Mouse (Mus musculus): Measurements from ENCODE around the gene Rhod.

Rhod gene

DNA sequence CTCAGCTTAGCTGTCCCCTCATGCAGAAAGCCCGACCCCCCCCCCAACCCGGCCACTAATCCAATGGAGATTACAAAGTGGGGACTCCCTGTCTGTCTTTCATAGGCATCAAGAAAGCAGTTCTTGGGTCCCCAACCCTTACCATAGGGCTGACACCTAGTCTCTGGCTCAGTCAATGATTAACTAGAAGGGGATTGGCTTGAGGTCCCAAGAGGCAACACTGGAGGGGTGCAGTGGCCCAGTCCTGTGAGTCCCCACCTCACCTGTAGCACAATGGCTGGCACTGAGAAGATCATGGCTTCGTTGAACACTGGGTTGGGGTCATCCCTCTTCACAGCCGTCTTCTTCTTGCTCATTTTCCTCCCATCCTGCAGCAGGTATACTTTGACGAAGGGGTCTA lies 11.4 kb upstream of the Rhod start:
- DNase-seq (ENCODE audit: low spot score in 2 of 2), result no peak

GRCm38 (mm10) chr19:4449230-4449629 lies 10.0 kb upstream of the Rhod start:
- DNase-seq (ENCODE audit: low spot score in 2 of 2), result no peak

- DNase-seq (ENCODE audit: low spot score in 2 of 2), result no peak
Measured at GRCm38 (mm10) chr19:4447445-4447844, 8.2 kb upstream of the Rhod start.

GRCm38 (mm10) chr19:4446661-4447420 lies 7.6 kb upstream of the Rhod start:
- no peak for DNase-seq (ENCODE audit: low spot score in 2 of 2)

DNA sequence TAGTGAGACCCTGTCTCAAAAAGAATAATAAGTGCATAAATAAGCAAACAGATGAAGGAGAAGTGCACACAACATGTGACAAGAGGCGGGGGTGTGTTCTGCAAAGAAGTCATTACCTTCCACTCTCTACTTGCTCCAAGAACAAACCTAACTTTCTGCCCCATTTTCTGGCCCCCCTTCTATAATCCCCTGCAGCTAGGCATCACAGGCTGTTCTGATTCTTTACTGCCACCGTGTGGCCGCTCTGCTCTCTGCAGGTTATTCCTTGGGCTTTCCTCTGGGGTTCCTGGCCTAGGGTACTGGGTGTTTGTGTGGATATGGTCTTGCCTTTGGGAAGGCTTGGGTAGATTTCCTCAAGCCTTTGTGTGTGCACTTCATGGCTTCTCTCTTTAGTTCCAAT lies 3.2 kb upstream of the Rhod start:
- peak; percentile 22 to 65 for DNase-seq (ENCODE audit: low spot score in 2 of 2)

DNA sequence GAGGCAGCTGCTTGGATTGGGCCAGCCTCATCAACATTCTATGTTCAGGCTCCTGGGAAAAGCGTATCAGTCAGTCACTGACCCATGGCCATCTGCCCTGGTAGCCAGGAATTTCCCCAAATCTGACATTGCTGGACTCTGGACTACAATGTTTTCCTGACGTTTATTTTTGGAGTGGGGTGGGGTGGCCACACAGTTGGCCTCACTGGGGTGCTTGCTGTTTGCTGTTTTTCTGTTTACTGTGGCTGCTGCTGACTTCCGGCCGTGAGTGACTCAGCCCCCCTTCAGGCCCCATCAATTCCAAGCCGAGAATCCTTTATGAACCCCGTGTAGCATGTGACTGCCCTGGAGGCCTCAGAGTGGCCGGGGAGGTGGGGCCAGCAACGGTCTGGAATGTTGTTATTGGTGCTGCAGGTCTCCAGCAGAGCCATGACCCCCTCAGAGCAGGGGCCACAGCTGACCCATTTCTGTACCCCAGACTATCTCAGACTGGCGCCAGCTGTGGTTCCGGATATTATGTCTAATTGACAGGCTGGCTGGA lies 2.5 kb upstream of the Rhod start:
- no peak for DNase-seq (ENCODE audit: low spot score in 2 of 2)

DNA sequence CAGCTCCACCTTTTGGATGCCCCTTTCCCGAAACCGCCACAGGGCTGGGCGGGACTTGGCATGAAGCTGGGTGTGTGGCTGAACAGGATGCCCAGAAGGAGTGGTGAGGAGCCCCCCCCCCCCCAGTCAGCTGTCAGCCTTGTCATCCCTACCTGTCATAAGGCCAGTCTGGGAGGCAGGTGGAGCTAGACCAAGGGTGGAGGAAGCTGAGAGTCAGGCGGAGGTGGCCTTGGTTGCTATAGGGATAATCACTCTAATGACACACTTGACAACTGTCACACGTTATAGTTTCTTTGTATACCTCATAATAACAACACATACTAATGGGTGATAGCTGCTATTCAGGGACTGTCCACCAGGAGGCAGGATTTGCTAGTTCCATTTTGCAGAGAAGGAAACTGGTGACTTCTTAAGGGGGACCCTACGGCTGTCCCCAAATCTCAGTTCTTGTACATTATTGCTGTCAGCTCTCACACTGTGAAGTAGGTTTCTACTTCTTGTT lies 1.9 kb upstream of the Rhod start:
- DNase-seq (ENCODE audit: low spot score in 2 of 2), result no peak

DNA sequence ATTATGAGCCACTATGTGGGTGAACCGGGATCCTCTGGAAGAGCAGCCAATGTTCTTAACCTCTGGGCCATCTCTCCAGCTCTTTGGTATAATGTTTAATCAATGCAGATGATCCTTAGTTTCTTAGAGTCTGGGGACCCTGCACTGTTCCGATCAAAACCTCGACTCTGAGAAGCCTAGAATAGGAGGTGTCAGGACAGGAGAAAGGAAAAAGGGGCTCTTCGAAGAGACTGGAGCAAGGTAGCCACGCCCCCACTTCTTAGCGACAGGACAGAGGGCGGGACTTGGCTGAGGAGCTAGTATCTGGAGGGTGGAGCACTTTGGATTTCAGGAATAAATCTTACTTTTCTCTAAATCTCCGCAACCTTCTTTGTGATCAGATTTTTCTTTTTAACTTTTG lies 990 bp upstream of the Rhod start:
- no peak for DNase-seq (ENCODE audit: low spot score in 2 of 2)

DNA sequence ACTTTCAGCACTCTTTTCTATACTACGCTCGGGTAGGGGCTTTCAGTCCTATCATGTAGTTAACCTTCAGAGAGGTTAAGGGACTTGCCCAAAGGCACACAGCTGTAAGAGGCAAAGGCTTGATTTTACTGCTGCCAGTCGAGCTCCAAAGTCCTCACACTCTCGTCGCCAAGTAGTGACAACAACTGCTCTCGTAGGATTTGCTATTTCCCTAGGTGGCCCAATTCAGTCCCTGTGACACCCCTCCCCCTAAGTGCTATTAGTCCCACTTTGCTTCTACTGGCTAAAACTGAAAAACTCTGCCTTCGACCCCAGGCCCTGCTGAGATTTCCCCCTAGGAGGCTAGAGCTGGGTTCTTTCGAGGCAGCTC lies 456 bp downstream of the Rhod start:
- no peak for DNase-seq (ENCODE audit: low spot score in 2 of 2)

DNA sequence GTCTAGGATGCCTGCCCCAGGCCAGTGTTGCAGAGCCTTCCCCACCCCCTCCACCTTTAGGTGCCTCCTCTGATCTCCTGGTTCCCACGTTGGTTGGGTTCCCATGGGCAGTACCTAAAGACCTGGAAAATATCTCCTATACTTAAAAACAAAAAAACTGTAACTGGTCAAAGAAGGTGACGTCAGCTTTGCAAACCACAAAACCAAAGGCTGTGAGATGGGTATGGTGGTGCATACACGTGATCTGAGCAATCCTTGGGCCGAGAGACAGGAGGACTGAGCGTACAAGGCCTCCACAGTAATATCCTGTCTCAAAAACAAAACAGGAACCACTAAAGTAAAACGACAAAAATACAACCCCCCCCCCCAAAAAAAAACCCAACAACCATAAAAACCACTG lies 1.3 kb downstream of the Rhod start:
- no peak for DNase-seq (ENCODE audit: low spot score in 2 of 2)

GRCm38 (mm10) chr19:4436254-4436653 lies 3.0 kb downstream of the Rhod start:
- DNase-seq (ENCODE audit: low spot score in 2 of 2), result no peak

GRCm38 (mm10) chr19:4434999-4435398 lies 4.2 kb downstream of the Rhod start:
- no peak for DNase-seq (ENCODE audit: low spot score in 2 of 2)

DNA sequence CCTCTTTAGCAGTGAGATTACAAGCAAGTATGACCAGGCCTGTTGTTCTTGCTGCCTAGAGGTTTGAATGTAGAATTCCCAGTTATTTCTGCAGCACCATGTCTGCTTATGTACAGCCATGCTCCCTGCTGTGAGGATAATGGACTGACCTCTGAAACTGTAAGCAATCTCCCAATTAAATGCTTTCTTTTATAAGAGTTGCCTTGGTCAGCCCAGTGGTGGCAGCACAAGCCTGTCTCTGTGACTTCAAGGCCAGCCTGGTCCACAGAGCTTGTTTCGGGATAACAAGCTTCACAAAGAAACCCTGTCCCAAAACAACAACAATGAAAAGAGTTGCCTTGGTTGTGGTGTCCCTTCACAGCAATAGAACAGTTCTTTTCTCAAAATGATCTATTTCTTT lies 5.5 kb downstream of the Rhod start:
- no peak for DNase-seq (ENCODE audit: low spot score in 2 of 2)

- no peak for DNase-seq (ENCODE audit: low spot score in 2 of 2)
Measured at GRCm38 (mm10) chr19:4430091-4430620, 9.1 kb downstream of the Rhod start.

GRCm38 (mm10) chr19:4425610-4426366 lies 13.4 kb downstream of the Rhod start:
- no peak for DNase-seq (ENCODE audit: low spot score in 2 of 2)

DNA sequence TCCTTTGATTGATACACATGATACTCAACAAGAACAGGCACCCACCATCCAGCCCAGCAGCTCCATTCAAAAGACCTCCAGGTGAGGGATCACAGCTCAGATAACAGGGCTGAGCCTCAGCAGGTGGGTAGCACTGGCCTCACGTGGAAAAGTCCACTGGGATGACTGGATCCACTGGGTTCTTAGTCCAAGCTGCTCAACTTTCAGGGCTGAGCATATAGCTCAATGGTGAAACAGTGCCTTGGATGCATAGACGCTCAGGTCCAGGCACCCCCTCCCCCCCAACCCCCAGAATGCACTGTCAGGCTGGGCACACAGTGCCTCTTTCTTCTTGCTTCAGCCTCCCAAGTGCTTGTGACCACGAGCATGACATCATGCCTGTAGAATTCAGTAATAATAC lies 16.2 kb downstream of the Rhod start:
- no peak for DNase-seq (ENCODE audit: low spot score in 2 of 2)

- no peak for DNase-seq (ENCODE audit: low spot score in 2 of 2)
Measured at GRCm38 (mm10) chr19:4422581-4422980, 16.7 kb downstream of the Rhod start.

GRCm38 (mm10) chr19:4420153-4420910 lies 18.9 kb downstream of the Rhod start:
- peak in 1 of 2 experiments; percentile 63 for DNase-seq (ENCODE audit: low spot score in 2 of 2)

DNA sequence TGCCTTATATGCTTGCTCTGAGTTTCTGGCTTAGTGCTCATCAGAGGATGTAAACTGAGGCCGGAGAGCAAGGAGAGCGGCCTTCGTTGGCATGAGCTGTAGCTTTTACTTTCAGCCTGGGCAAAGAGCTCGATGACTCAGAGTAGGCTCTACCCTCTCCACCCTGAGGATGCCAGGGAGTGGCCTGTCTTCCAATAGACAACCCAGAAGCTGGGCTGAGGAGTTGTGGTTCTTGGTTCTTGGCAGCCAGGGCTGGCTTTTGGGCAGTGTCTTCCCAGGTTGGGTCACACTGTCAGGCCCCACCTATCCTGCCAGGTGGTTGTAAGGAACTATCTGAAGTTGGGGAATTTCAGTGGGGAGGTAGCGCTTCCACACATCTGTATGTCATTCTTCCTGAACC lies 19.5 kb downstream of the Rhod start:
- DNase-seq (ENCODE audit: low spot score in 2 of 2), result no peak

DNA sequence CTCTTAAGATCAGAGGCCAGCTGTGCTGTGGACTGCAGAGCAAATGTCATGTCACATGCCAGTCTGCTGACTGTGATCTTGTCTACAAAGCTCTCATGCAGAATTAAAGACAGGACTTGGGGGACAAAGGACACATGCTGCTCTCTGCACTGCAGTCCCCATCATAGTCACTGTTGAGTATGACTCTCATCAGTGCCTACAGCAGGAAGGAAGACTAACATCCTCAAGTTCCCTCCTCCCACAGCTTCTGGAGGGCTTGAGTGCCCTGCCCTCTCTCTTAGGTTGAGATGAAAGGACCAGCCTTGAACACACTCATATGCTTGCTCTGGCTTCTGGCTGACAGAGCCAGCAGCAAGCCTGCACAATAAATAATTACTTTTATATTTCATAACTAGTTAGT lies 21.5 kb downstream of the Rhod start:
- DNase-seq (ENCODE audit: low spot score in 2 of 2), result no peak

- DNase-seq (ENCODE audit: low spot score in 2 of 2), result peak; percentile 53 to 59
Measured at GRCm38 (mm10) chr19:4417183-4417582, 22.0 kb downstream of the Rhod start.

DNA sequence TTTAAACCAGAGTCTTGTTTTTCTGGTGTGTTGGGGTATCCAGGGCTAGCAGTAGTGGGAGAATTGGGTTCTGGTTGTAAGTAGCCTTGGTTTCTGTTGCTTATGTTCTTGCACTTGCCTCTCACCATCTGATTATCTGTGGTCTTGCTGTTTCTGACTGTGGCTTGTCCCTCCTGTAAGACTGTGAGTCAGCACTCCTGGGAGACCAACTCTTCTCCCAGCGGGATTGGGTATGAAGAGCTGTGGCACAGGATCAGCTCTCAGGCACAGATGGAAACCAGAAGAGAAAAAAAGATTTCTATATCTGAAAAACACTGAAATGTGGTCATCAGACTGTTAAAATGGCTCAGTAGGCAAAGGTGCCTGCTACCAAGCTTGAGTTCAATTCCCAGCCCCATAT lies 24.6 kb downstream of the Rhod start:
- no peak for DNase-seq (ENCODE audit: low spot score in 2 of 2)

All from urinary bladder, adult 18-20 months (tissue).